Mouse (Mus musculus) forebrain, embryonic 14.5 days (tissue): ENCODE results near the gene Actl6b. TPM values are rescaled to one million over a fixed set of nuclear protein-coding genes. Genes with fewer than 3 reads are reported as not detected.

Experiments
- ATAC-seq: fragments of 200-750 bp; cut with Nextera tagmentation; 2 replicates; pipeline ENCODE4 v1.8.0; 2017; ENCODE audit warnings: mild to moderate bottlenecking, moderate library complexity
- DNase-seq: peaks from one replicate; pipeline ENCODE4 v3.0.0-alpha.2; 2015; ENCODE audit warnings: low spot score
- H3K27ac ChIP-seq: fragments of 300-500 bp; sonication (generic); 2 replicates; pipeline ENCODE4 v1.5.1; 2014; ENCODE audit warnings: low read depth, mild to moderate bottlenecking, control low read depth, low read length, moderate library complexity
- H3K27me3 ChIP-seq: fragments of 300-500 bp; sonication (generic); replicated peaks from 2 replicates; pipeline ENCODE4 v1.6.1; 2014; ENCODE audit warnings: low read length, control low read depth, mixed read lengths; ENCODE audit not compliant: control insufficient read depth, insufficient read depth
- H3K36me3 ChIP-seq: fragments of 300-500 bp; sonication (generic); 2 replicates; pipeline ENCODE4 v1.6.1; 2014; ENCODE audit warnings: low read length, control low read depth; ENCODE audit not compliant: control insufficient read depth, insufficient read depth
- H3K4me1 ChIP-seq: fragments of 300-500 bp; sonication (generic); 2 replicates; pipeline ENCODE4 v1.6.1; 2014; ENCODE audit warnings: antibody characterized with exemption, low read length, control low read depth; ENCODE audit not compliant: control insufficient read depth, insufficient read depth
- H3K4me2 ChIP-seq: fragments of 300-500 bp; sonication (generic); 2 replicates; pipeline ENCODE4 v1.6.1; 2014; ENCODE audit warnings: mild to moderate bottlenecking, control low read depth, low read length
- H3K4me3 ChIP-seq: fragments of 300-500 bp; sonication (generic); 2 replicates; pipeline ENCODE4 v1.5.1; 2014; ENCODE audit warnings: low read depth, low read length, control low read depth
- H3K9ac ChIP-seq: fragments of 300-500 bp; sonication (generic); 2 replicates; pipeline ENCODE4 v1.6.1; 2014; ENCODE audit warnings: mild to moderate bottlenecking, low read length, control low read depth, moderate library complexity
- H3K9me3 ChIP-seq: fragments of 300-500 bp; sonication (generic); replicated peaks from 2 replicates; pipeline ENCODE4 v1.6.1; 2016; ENCODE audit warnings: low read length, control low read depth, mixed read lengths; ENCODE audit not compliant: control insufficient read depth
- WGBS: fragments of 180-500 bp; shearing (Covaris S2); extraction: QIAGEN DNeasy Blood & Tissue Kit; methylation state at CpG from one replicate; pipeline ENCODE4 v1.1.7; 2014; 5-methylcytosine and 5-hydroxymethylcytosine counted together
- polyA plus RNA-seq: library from polyadenylated mRNA; unstranded; fragments of >200 nt; fragmentation: Nextera tagmentation; extraction: Ambion mirVana; gene quantifications from 2 replicates; pipeline ENCODE4 v1.2.1, GENCODE M21; 2014

The Actl6b gene
- polyA plus RNA-seq, 1 experiment from 2014 or later: 184 TPM

- Histone ChIP-seq H3K4me2 (no peak overlapping the region), H3K9me3 (no peaks in the 10 kb centered on the region), H3K27me3 (no peaks in the 10 kb centered on the region), H3K4me3 (no peak overlapping the region), H3K4me1 (peaks cover 7% of the 10 kb centered on the region; the same call in 1 of the 2 replicates), H3K27ac (peak overlapping the region; percentile 52), H3K36me3 (peaks cover 86% of the 10 kb centered on the region), H3K9ac (no peak overlapping the region)
- 42% methylated on average over 16 of the region's 16 CpGs for WGBS
- no peak for ATAC-seq
- DNase-seq: peak; percentile 56
These were observed 27.0 kb upstream of the Actl6b start for GRCm38 (mm10) chr5:137526192-137526936.

- Histone ChIP-seq H3K4me1 (peaks cover 7% of the 10 kb centered on the region; the same call in 1 of the 2 replicates), H3K36me3 (peaks cover 76% of the 10 kb centered on the region), H3K4me3 (no peak overlapping the region), H3K27me3 (no peaks in the 10 kb centered on the region), H3K9me3 (no peaks in the 10 kb centered on the region), H3K27ac (peak overlapping the region; percentile 44; the same call in 1 of the 2 replicates), H3K9ac (no peak overlapping the region), H3K4me2 (no peak overlapping the region)
- no peak for DNase-seq
- ATAC-seq: no peak
- WGBS: 40% methylated on average over 1 of the region's 1 CpGs
These were observed 25.9 kb upstream of the Actl6b start for GRCm38 (mm10) chr5:137527413-137527812.

- no peak for DNase-seq
- H3K27ac ChIP-seq: no peak overlapping the region
- H3K9ac ChIP-seq: no peak overlapping the region
- peaks cover 66% of the 10 kb centered on the region for H3K36me3 ChIP-seq
- no peaks in the 10 kb centered on the region for H3K27me3 ChIP-seq
- H3K9me3 ChIP-seq: no peaks in the 10 kb centered on the region
- WGBS: 85% methylated on average over 22 of the region's 22 CpGs
- peaks cover 7% of the 10 kb centered on the region; the same call in 1 of the 2 replicates for H3K4me1 ChIP-seq
- no peak overlapping the region for H3K4me2 ChIP-seq
- no peak for ATAC-seq
- H3K4me3 ChIP-seq: no peak overlapping the region
These were observed 24.9 kb upstream of the Actl6b start for GRCm38 (mm10) chr5:137528247-137528968.

GRCm38 (mm10) chr5:137529221-137529995 lies 23.9 kb upstream of the Actl6b start:
- Histone ChIP-seq H3K27me3 (no peaks in the 10 kb centered on the region), H3K9me3 (no peaks in the 10 kb centered on the region), H3K9ac (peak overlapping the region; percentile 98), H3K4me2 (peak overlapping the region; percentile 68), H3K36me3 (peaks cover 56% of the 10 kb centered on the region), H3K27ac (peak overlapping the region; percentile 27; the same call in 1 of the 2 replicates), H3K4me3 (peak overlapping the region; percentile 95), H3K4me1 (peaks cover 10% of the 10 kb centered on the region)
- ATAC-seq (no peak), DNase-seq (no peak)
- 83% methylated on average over 15 of the region's 15 CpGs for WGBS

- Histone ChIP-seq H3K9me3 (no peaks in the 10 kb centered on the region), H3K36me3 (peaks cover 49% of the 10 kb centered on the region), H3K27me3 (no peaks in the 10 kb centered on the region), H3K4me3 (peak overlapping the region; percentile 95), H3K9ac (peak overlapping the region; percentile 98), H3K4me1 (peaks cover 10% of the 10 kb centered on the region), H3K27ac (peak overlapping the region; percentile 98), H3K4me2 (peak overlapping the region; percentile 68)
- DNase-seq (no peak), ATAC-seq (no peak)
- WGBS: 63% methylated on average over 8 of the region's 8 CpGs
These were observed 23.2 kb upstream of the Actl6b start for GRCm38 (mm10) chr5:137530075-137530474.

DNA sequence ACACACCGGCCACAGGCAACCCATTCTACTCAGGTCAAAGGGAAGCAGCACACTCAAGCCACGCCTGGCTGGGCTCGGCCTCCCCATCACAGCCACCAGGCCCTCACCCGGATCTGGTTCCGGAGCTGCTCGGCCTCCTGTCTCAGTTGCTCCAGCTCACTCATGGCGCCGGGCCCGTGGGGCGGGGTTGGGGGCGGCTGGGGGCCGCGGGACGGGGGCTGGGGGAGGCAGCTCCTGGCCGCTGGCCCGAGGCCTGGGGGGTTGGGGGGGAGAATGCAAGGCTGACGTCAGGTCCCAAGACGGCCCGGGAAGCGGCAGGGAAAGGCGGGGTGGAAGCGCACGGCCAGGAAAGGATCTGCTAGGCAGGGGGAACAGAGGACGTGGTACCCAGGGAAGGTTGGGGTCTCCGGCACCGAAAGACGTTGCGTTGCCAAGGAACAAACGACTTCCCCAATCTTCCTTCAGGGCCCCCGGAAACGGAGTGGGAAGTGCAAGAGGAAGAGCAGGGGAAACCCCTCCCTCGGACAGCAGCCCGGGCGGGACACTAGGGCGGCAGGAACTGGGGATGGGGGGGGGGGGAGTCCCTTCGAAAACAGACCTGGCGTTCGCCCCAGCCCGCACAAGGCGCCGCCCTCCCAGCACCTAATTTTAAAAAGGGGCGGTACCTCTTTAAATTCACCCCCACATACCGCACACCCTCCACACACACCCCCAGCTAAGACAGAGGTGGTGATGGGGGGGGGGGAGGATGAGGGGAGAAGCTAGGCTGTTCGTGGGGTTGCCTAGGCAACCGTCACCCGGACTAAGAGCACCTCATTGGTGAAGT lies 22.5 kb upstream of the Actl6b start:
- peak; percentile 64 for ATAC-seq
- Histone ChIP-seq H3K36me3 (peaks cover 42% of the 10 kb centered on the region), H3K4me2 (peak overlapping the region; percentile 68), H3K9me3 (no peaks in the 10 kb centered on the region), H3K27ac (peak overlapping the region; percentile 98), H3K4me1 (peaks cover 10% of the 10 kb centered on the region), H3K4me3 (peak overlapping the region; percentile 95), H3K27me3 (no peaks in the 10 kb centered on the region), H3K9ac (peak overlapping the region; percentile 98)
- WGBS: under 1% methylated on average over 44 of the region's 46 CpGs
- DNase-seq: peak; percentile 96

DNA sequence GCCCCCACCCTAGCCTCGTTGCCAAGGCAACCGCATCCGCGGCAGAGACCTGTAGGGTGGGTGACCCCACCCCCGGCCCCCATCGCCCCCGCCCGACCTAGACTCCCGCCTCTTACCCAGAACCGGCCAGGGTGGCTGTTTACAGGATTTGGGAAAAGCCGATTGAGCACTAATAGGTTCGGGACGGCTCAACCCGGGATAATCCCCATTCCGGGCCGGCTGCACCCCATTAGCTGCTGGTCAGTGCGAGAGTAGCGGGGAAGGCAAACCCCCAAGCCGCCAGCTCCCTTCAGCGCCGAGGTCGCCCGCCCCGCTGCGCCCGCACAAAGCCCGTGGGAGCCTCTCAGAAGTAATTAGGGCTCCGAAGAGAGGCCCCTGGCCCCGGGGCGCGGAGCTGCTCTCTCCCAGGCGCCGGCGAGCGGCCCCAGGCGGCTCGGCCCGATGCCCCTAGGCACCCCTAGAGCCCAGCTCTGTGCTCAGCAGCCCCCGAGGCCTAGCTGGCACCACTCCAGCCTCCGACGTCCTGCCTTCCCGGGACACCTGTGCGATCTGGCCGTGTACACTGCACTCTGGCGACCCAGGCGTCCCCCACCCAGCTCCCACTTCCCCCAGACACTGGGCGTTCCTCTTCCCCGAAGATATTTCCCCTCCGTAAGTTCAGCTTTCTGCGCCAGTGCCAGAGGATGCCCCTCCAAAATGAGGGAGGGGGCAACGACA lies 21.7 kb upstream of the Actl6b start:
- Histone ChIP-seq H3K4me2 (peak overlapping the region; percentile 68), H3K9me3 (no peaks in the 10 kb centered on the region), H3K27me3 (no peaks in the 10 kb centered on the region), H3K36me3 (peaks cover 36% of the 10 kb centered on the region), H3K9ac (peak overlapping the region; percentile 98), H3K4me3 (peak overlapping the region; percentile 95), H3K27ac (peak overlapping the region; percentile 98), H3K4me1 (peaks cover 10% of the 10 kb centered on the region)
- WGBS: under 1% methylated on average over 45 of the region's 51 CpGs
- DNase-seq (peak; percentile 59), ATAC-seq (peak; percentile 8)
